Mouse (Mus musculus): Measurements from ENCODE around the gene Otos.

Gene Otos

GRCm38 (mm10) chr1:92646111-92646510 lies 2.5 kb downstream of the Otos start:
- DNase-seq = no peak

GRCm38 (mm10) chr1:92644916-92645315 lies 3.7 kb downstream of the Otos start:
- no peak for DNase-seq

- no peak for DNase-seq
Measured at GRCm38 (mm10) chr1:92643691-92644090, 5.0 kb downstream of the Otos start.

- DNase-seq = peak; percentile 92 to 93
Measured at GRCm38 (mm10) chr1:92641514-92642272, 6.9 kb downstream of the Otos start, which contains the start of gene Cops9. Gene Cops9 (minus strand): TSS chr1:92641985.

- DNase-seq = no peak
Measured at GRCm38 (mm10) chr1:92640393-92640792, 8.2 kb downstream of the Otos start.

- no peak for DNase-seq
Measured at GRCm38 (mm10) chr1:92638736-92639135, 9.9 kb downstream of the Otos start.

- no peak for DNase-seq
Measured at GRCm38 (mm10) chr1:92638181-92638580, 10.5 kb downstream of the Otos start.

GRCm38 (mm10) chr1:92637501-92638172 lies 11.0 kb downstream of the Otos start:
- no peak for DNase-seq

- no peak for DNase-seq
Measured at GRCm38 (mm10) chr1:92636676-92637075, 12.0 kb downstream of the Otos start.

GRCm38 (mm10) chr1:92636015-92636414 lies 12.6 kb downstream of the Otos start:
- DNase-seq = no peak

- DNase-seq = no peak
Measured at GRCm38 (mm10) chr1:92634976-92635599, 13.6 kb downstream of the Otos start.

- DNase-seq = no peak
Measured at GRCm38 (mm10) chr1:92634569-92634968, 14.1 kb downstream of the Otos start.

- no peak for DNase-seq
Measured at GRCm38 (mm10) chr1:92633726-92634125, 14.9 kb downstream of the Otos start.

GRCm38 (mm10) chr1:92632948-92633347 lies 15.7 kb downstream of the Otos start:
- DNase-seq = no peak

GRCm38 (mm10) chr1:92632196-92632595 lies 16.4 kb downstream of the Otos start:
- no peak for DNase-seq

GRCm38 (mm10) chr1:92628227-92628626 lies 20.4 kb downstream of the Otos start:
- DNase-seq = no peak

GRCm38 (mm10) chr1:92618360-92618759 lies 30.3 kb downstream of the Otos start:
- DNase-seq = no peak

- DNase-seq = no peak
Measured at GRCm38 (mm10) chr1:92617488-92617887, 31.2 kb downstream of the Otos start, which contains the start of gene Olfr12. Gene Olfr12 (plus strand): TSS chr1:92617788.

GRCm38 (mm10) chr1:92616046-92616445 lies 32.6 kb downstream of the Otos start:
- DNase-seq = no peak

GRCm38 (mm10) chr1:92614516-92614915 lies 34.1 kb downstream of the Otos start:
- DNase-seq = peak; percentile 30 to 50

- DNase-seq = no peak
Measured at GRCm38 (mm10) chr1:92613175-92613574, 35.5 kb downstream of the Otos start.

- DNase-seq = peak; percentile 87 to 89
Measured at GRCm38 (mm10) chr1:92611008-92611407, 37.6 kb downstream of the Otos start.

- no peak for DNase-seq
Measured at GRCm38 (mm10) chr1:92607711-92608110, 40.9 kb downstream of the Otos start.

- no peak for DNase-seq
Measured at GRCm38 (mm10) chr1:92605482-92605881, 43.2 kb downstream of the Otos start, which contains the start of gene Olfr1410. Gene Olfr1410 (plus strand): TSS chr1:92605782.
